Mouse (Mus musculus): Measurements from ENCODE around the gene Ccl25.
A peak's percentile ranks its signal among the peaks of the same experiment; 100 is the strongest.

Ccl25 gene

GRCm38 (mm10) chr8:4324983-4325750, at the start of gene Ccl25, which contains the start of gene Elavl1:
TSS of gene Ccl25 (plus strand) at chr8:4325210.
TSS of gene Elavl1 (minus strand) at chr8:4325413.
- peak; percentile 95 to 97 for DNase-seq (ENCODE audit: low spot score in 2 of 2)

GRCm38 (mm10) chr8:4275275-4276110, 49.5 kb upstream of the Ccl25 start, which contains the start of gene Timm44:
TSS of gene Timm44 (minus strand) at chr8:4275913.
- peak; percentile 92 to 94 for DNase-seq (ENCODE audit: low spot score in 2 of 2)

- no peak for DNase-seq (ENCODE audit: low spot score in 2 of 2)
These were observed 48.9 kb upstream of the Ccl25 start for GRCm38 (mm10) chr8:4276111-4276465.

- no peak for DNase-seq (ENCODE audit: low spot score in 2 of 2)
These were observed 32.3 kb upstream of the Ccl25 start for GRCm38 (mm10) chr8:4292738-4293137.

GRCm38 (mm10) chr8:4297822-4298221, 27.2 kb upstream of the Ccl25 start:
- DNase-seq (ENCODE audit: low spot score in 2 of 2): no peak

- no peak for DNase-seq (ENCODE audit: low spot score in 2 of 2)
These were observed 20.9 kb upstream of the Ccl25 start for GRCm38 (mm10) chr8:4304124-4304547.

- no peak for DNase-seq (ENCODE audit: low spot score in 2 of 2)
These were observed 19.2 kb upstream of the Ccl25 start for GRCm38 (mm10) chr8:4305838-4306237.

GRCm38 (mm10) chr8:4312104-4312503, 12.9 kb upstream of the Ccl25 start:
- DNase-seq (ENCODE audit: low spot score in 2 of 2): no peak

GRCm38 (mm10) chr8:4313254-4314124, 11.5 kb upstream of the Ccl25 start:
- peak in 1 of 2 experiments; percentile 16 for DNase-seq (ENCODE audit: low spot score in 2 of 2)

- DNase-seq (ENCODE audit: low spot score in 2 of 2): no peak
These were observed 10.2 kb upstream of the Ccl25 start for GRCm38 (mm10) chr8:4314852-4315251.

GRCm38 (mm10) chr8:4318124-4318523, 6.9 kb upstream of the Ccl25 start:
- no peak for DNase-seq (ENCODE audit: low spot score in 2 of 2)

- DNase-seq (ENCODE audit: low spot score in 2 of 2): no peak
These were observed 6.0 kb upstream of the Ccl25 start for GRCm38 (mm10) chr8:4318796-4319572.

- no peak for DNase-seq (ENCODE audit: low spot score in 2 of 2)
These were observed 5.5 kb upstream of the Ccl25 start for GRCm38 (mm10) chr8:4319573-4319872.

GRCm38 (mm10) chr8:4320404-4320803, 4.6 kb upstream of the Ccl25 start:
- DNase-seq (ENCODE audit: low spot score in 2 of 2): no peak

- no peak for DNase-seq (ENCODE audit: low spot score in 2 of 2)
These were observed 4.0 kb upstream of the Ccl25 start for GRCm38 (mm10) chr8:4321031-4321430.

- peak; percentile 73 to 85 for DNase-seq (ENCODE audit: low spot score in 2 of 2)
These were observed 2.5 kb upstream of the Ccl25 start for GRCm38 (mm10) chr8:4322470-4322869.

GRCm38 (mm10) chr8:4323917-4324316, 1.1 kb upstream of the Ccl25 start:
- no peak for DNase-seq (ENCODE audit: low spot score in 2 of 2)

GRCm38 (mm10) chr8:4324525-4324924, 485 bp upstream of the Ccl25 start:
- no peak for DNase-seq (ENCODE audit: low spot score in 2 of 2)

GRCm38 (mm10) chr8:4325751-4326036, 684 bp downstream of the Ccl25 start:
- DNase-seq (ENCODE audit: low spot score in 2 of 2): no peak

- DNase-seq (ENCODE audit: low spot score in 2 of 2): no peak
These were observed 4.0 kb downstream of the Ccl25 start for GRCm38 (mm10) chr8:4329000-4329399.

GRCm38 (mm10) chr8:4333966-4334365, 9.0 kb downstream of the Ccl25 start:
- DNase-seq (ENCODE audit: low spot score in 2 of 2): no peak
